ENCODE assay signal across 11 mouse cellular contexts in genomic region chr17:24429201-24429983, GRCm38 (mm10). TPM values are rescaled to one million over a fixed set of nuclear protein-coding genes. Genes with fewer than 3 reads are reported as not detected.
DNase-seq lines count a peak whose midpoint lies in the region; ATAC-seq and TF ChIP-seq lines count a peak whose summit lies in the region.
"Had no signal": no experiment of that assay in that cellular context is flagged by ENCODE, and none has a peak within 500 bp of the region (broad histone marks: within the 10 kb centered on the region; RNA-seq: fewer than 3 reads in every experiment).

No protein-coding gene starts in this region.

- no peak overlapping the region for H3K4me3 ChIP-seq in hindbrain, postnatal 0 days (ENCODE audit: low read length)
- no peak overlapping the region for H3K4me3 ChIP-seq in hindbrain, embryonic 12.5 days
- no peak overlapping the region for H3K4me3 ChIP-seq in midbrain, postnatal 0 days (ENCODE audit: low read depth, low read length)
- no peak overlapping the region for H3K4me3 ChIP-seq in midbrain, embryonic 13.5 days (replicated peaks)
- H3K4me3 ChIP-seq in cerebellum, adult 2 months (replicated peaks; ENCODE audit: insufficient read depth, low read depth, low read length) = no peak overlapping the region
- H3K4me3 ChIP-seq: embryonic facial prominence, embryonic 15.5 days had no signal

- no peak for ATAC-seq in hindbrain, postnatal 0 days
- ATAC-seq in hindbrain, embryonic 12.5 days (ENCODE audit: low FRiP score) = no peak
- ATAC-seq in midbrain, postnatal 0 days (ENCODE audit: low FRiP score) = no peak
- no peak for ATAC-seq in midbrain, embryonic 13.5 days
- no peak for ATAC-seq in cerebellum, adult (ENCODE audit: insufficient number of reproducible peaks, low FRiP score, low TSS enrichment)

- intact Hi-C loops in heart, postnatal 10 days (cut with DNase I) = no loop called here

- no peak overlapping the region for H3K9ac ChIP-seq in hindbrain, postnatal 0 days (replicated peaks; ENCODE audit: low read length)
- H3K9ac ChIP-seq in hindbrain, embryonic 12.5 days = no peak overlapping the region
- no peak overlapping the region for H3K9ac ChIP-seq in midbrain, postnatal 0 days (replicated peaks; ENCODE audit: low read length, poor library complexity, severe bottlenecking)
- no peak overlapping the region for H3K9ac ChIP-seq in midbrain, embryonic 13.5 days (replicated peaks)
- H3K9ac ChIP-seq: embryonic facial prominence, embryonic 15.5 days; liver, embryonic 14.5 days had no signal

- H3K9me3 ChIP-seq in hindbrain, postnatal 0 days (ENCODE audit: low read length) = no peaks in the 10 kb centered on the region
- H3K9me3 ChIP-seq in hindbrain, embryonic 12.5 days (replicated peaks) = no peaks in the 10 kb centered on the region
- no peaks in the 10 kb centered on the region for H3K9me3 ChIP-seq in midbrain, postnatal 0 days (ENCODE audit: low read length)
- H3K9me3 ChIP-seq in midbrain, embryonic 13.5 days = no peaks in the 10 kb centered on the region
- H3K9me3 ChIP-seq: embryonic facial prominence, embryonic 15.5 days had no signal

- H3K36me3 ChIP-seq in hindbrain, postnatal 0 days (ENCODE audit: insufficient read depth, low read length) = peaks cover 5% of the 10 kb centered on the region; the same call in 1 of the 2 replicates
- H3K36me3 ChIP-seq in hindbrain, embryonic 12.5 days = peaks cover 15% of the 10 kb centered on the region
- H3K36me3 ChIP-seq in midbrain, postnatal 0 days (ENCODE audit: insufficient read depth, low read length) = peaks cover 3% of the 10 kb centered on the region; the same call in 1 of the 2 replicates
- peaks cover 22% of the 10 kb centered on the region for H3K36me3 ChIP-seq in midbrain, embryonic 13.5 days

- TF ChIP-seq POLR2A in cerebellum, adult 2 months (IDR thresholded peaks at IDR 0.05; ENCODE audit: borderline replicate concordance, insufficient read depth, low read length) = no peak

- H3K27ac ChIP-seq in hindbrain, postnatal 0 days = peak overlapping the region; percentile 45; the same call in 1 of the 2 replicates
- H3K27ac ChIP-seq in hindbrain, embryonic 12.5 days = no peak overlapping the region
- H3K27ac ChIP-seq in midbrain, postnatal 0 days (ENCODE audit: low read depth, low read length) = no peak overlapping the region
- H3K27ac ChIP-seq in midbrain, embryonic 13.5 days = no peak overlapping the region
- H3K27ac ChIP-seq in cerebellum, adult 2 months (ENCODE audit: insufficient read depth, low read length) = no peak overlapping the region
- H3K27ac ChIP-seq: embryonic facial prominence, embryonic 15.5 days; liver, embryonic 14.5 days had no signal

- DNase-seq in hindbrain, postnatal 0 days (ENCODE audit: low spot score) = peak; percentile 32
- DNase-seq in midbrain, postnatal 0 days (ENCODE audit: low spot score) = peak; percentile 50
- DNase-seq in heart, postnatal 10 days = peak; percentile 75 to 81
- no peak for DNase-seq in cerebellum, adult 2 months
- DNase-seq: cerebellum, adult 18-20 months; thymus, postnatal 25 days had no signal

- no peak overlapping the region for H3K4me2 ChIP-seq in hindbrain, postnatal 0 days (ENCODE audit: low read depth, low read length)
- no peak overlapping the region for H3K4me2 ChIP-seq in hindbrain, embryonic 12.5 days (replicated peaks)
- H3K4me2 ChIP-seq in midbrain, postnatal 0 days (ENCODE audit: low read depth, low read length, poor library complexity, severe bottlenecking) = no peak overlapping the region
- no peak overlapping the region for H3K4me2 ChIP-seq in midbrain, embryonic 13.5 days (replicated peaks)
- H3K4me2 ChIP-seq: embryonic facial prominence, embryonic 15.5 days had no signal

- TF ChIP-seq CTCF in hindbrain, postnatal 0 days (IDR thresholded peaks at IDR 0.05; ENCODE audit: low read depth) = no peak
- no peak for TF ChIP-seq CTCF in midbrain, postnatal 0 days (IDR thresholded peaks at IDR 0.05)
- TF ChIP-seq CTCF in cerebellum, adult 2 months (IDR thresholded peaks at IDR 0.05; ENCODE audit: borderline replicate concordance, insufficient read depth, low read depth, low read length) = no peak

- H3K4me1 ChIP-seq in hindbrain, postnatal 0 days (ENCODE audit: insufficient read depth, low read length) = no peaks in the 10 kb centered on the region
- H3K4me1 ChIP-seq in hindbrain, embryonic 12.5 days = peaks cover 4% of the 10 kb centered on the region
- no peaks in the 10 kb centered on the region for H3K4me1 ChIP-seq in midbrain, postnatal 0 days (ENCODE audit: insufficient read depth, low read length)
- H3K4me1 ChIP-seq in midbrain, embryonic 13.5 days (replicated peaks) = peaks cover 21% of the 10 kb centered on the region
- H3K4me1 ChIP-seq in cerebellum, adult 2 months (ENCODE audit: control insufficient read depth, insufficient read depth, low read length) = peaks cover 13% of the 10 kb centered on the region; the same call in 1 of the 2 replicates

- no peaks in the 10 kb centered on the region for H3K27me3 ChIP-seq in hindbrain, postnatal 0 days (ENCODE audit: insufficient read depth, low read length)
- H3K27me3 ChIP-seq in hindbrain, embryonic 12.5 days = no peaks in the 10 kb centered on the region
- no peaks in the 10 kb centered on the region for H3K27me3 ChIP-seq in midbrain, postnatal 0 days (ENCODE audit: insufficient read depth, low read length)
- no peaks in the 10 kb centered on the region for H3K27me3 ChIP-seq in midbrain, embryonic 13.5 days
- no peaks in the 10 kb centered on the region for H3K27me3 ChIP-seq in cerebellum, adult 2 months (ENCODE audit: control insufficient read depth, insufficient read depth, low read length)
- H3K27me3 ChIP-seq: embryonic facial prominence, embryonic 15.5 days had no signal

- 74% methylated on average over 14 of the region's 14 CpGs for WGBS in hindbrain, postnatal 0 days
- 86% methylated on average over 14 of the region's 14 CpGs for WGBS in hindbrain, embryonic 12.5 days
- 69% methylated on average over 14 of the region's 14 CpGs for WGBS in midbrain, postnatal 0 days
- 81% methylated on average over 14 of the region's 14 CpGs for WGBS in midbrain, embryonic 13.5 days
- 73% methylated on average over 14 of the region's 14 CpGs for WGBS in cerebellum, adult 2 months

RNA-seq across cellular contexts. Expression of gene Eci1, which starts 3.0 kb away (rescaled TPM):
- 45.2 and 47.9 TPM in 2 replicates for total RNA-seq in hindbrain, postnatal 0 days (2014; rRNA removed)
- 56.8 and 60.6 TPM in 2 replicates for polyA plus RNA-seq in hindbrain, postnatal 0 days (2015; fragmentation: Nextera tagmentation; extraction: Ambion mirVana)
- 59.3 and 62.4 TPM in 2 replicates for polyA plus RNA-seq in hindbrain, embryonic 12.5 days (2016; fragmentation: Nextera tagmentation; extraction: Ambion mirVana)
- 20.6 and 26.6 TPM in 2 replicates for total RNA-seq in midbrain, postnatal 0 days (2014; rRNA removed)
- 31.0 and 41.1 TPM in 2 replicates for polyA plus RNA-seq in midbrain, postnatal 0 days (2015; fragmentation: Nextera tagmentation; extraction: Ambion mirVana)
- polyA plus RNA-seq in midbrain, embryonic 13.5 days (2015; fragmentation: Nextera tagmentation; extraction: Ambion mirVana) = 45.5 and 45.9 TPM in 2 replicates
- total RNA-seq in heart, postnatal 10 days (2021) = 100 to 1,000 TPM; 412 to 459 TPM
- polyA plus RNA-seq in cerebellum, adult 2 months (2012; rRNA removed) = 77.3 and 78.6 TPM in 2 replicates

RNA-seq across cellular contexts. Expression of gene Dnase1l2, which starts 13.5 kb away (rescaled TPM):
- total RNA-seq in hindbrain, postnatal 0 days (2014; rRNA removed) = 4.7 and 7.0 TPM in 2 replicates
- 0.71 and 1.1 TPM in 2 replicates for polyA plus RNA-seq in hindbrain, postnatal 0 days (2015; fragmentation: Nextera tagmentation; extraction: Ambion mirVana)
- 4.2 and 7.0 TPM in 2 replicates for polyA plus RNA-seq in hindbrain, embryonic 12.5 days (2016; fragmentation: Nextera tagmentation; extraction: Ambion mirVana)
- total RNA-seq in midbrain, postnatal 0 days (2014; rRNA removed) = 5.0 and 5.6 TPM in 2 replicates
- polyA plus RNA-seq in midbrain, postnatal 0 days (2015; fragmentation: Nextera tagmentation; extraction: Ambion mirVana) = 0.94 and 1.1 TPM in 2 replicates
- polyA plus RNA-seq in midbrain, embryonic 13.5 days (2015; fragmentation: Nextera tagmentation; extraction: Ambion mirVana) = 6.8 and 6.9 TPM in 2 replicates
- 1 to 10 TPM; 1.0 to 1.6 TPM for total RNA-seq in heart, postnatal 10 days (2021)
- 22.3 and 22.7 TPM in 2 replicates for polyA plus RNA-seq in cerebellum, adult 2 months (2012; rRNA removed)

RNA-seq across cellular contexts. Expression of gene Rnps1, which starts 15.0 kb away (rescaled TPM):
- 234 and 244 TPM in 2 replicates for total RNA-seq in hindbrain, postnatal 0 days (2014; rRNA removed)
- 287 and 295 TPM in 2 replicates for polyA plus RNA-seq in hindbrain, postnatal 0 days (2015; fragmentation: Nextera tagmentation; extraction: Ambion mirVana)
- 326 and 328 TPM in 2 replicates for polyA plus RNA-seq in hindbrain, embryonic 12.5 days (2016; fragmentation: Nextera tagmentation; extraction: Ambion mirVana)
- total RNA-seq in midbrain, postnatal 0 days (2014; rRNA removed) = 248 and 260 TPM in 2 replicates
- 347 and 350 TPM in 2 replicates for polyA plus RNA-seq in midbrain, postnatal 0 days (2015; fragmentation: Nextera tagmentation; extraction: Ambion mirVana)
- 370 and 374 TPM in 2 replicates for polyA plus RNA-seq in midbrain, embryonic 13.5 days (2015; fragmentation: Nextera tagmentation; extraction: Ambion mirVana)
- 10 to 100 TPM; 94.7 to 97.3 TPM for total RNA-seq in heart, postnatal 10 days (2021)
- 254 and 263 TPM in 2 replicates for polyA plus RNA-seq in cerebellum, adult 2 months (2012; rRNA removed)

RNA-seq across cellular contexts. Expression of gene E4f1, which starts 40.7 kb away (rescaled TPM):
- total RNA-seq in hindbrain, postnatal 0 days (2014; rRNA removed) = 32.4 and 36.3 TPM in 2 replicates
- 28.0 and 33.5 TPM in 2 replicates for polyA plus RNA-seq in hindbrain, postnatal 0 days (2015; fragmentation: Nextera tagmentation; extraction: Ambion mirVana)
- polyA plus RNA-seq in hindbrain, embryonic 12.5 days (2016; fragmentation: Nextera tagmentation; extraction: Ambion mirVana) = 35.3 and 39.4 TPM in 2 replicates
- 35.1 and 38.0 TPM in 2 replicates for total RNA-seq in midbrain, postnatal 0 days (2014; rRNA removed)
- 25.6 and 30.6 TPM in 2 replicates for polyA plus RNA-seq in midbrain, postnatal 0 days (2015; fragmentation: Nextera tagmentation; extraction: Ambion mirVana)
- polyA plus RNA-seq in midbrain, embryonic 13.5 days (2015; fragmentation: Nextera tagmentation; extraction: Ambion mirVana) = 44.0 and 45.1 TPM in 2 replicates
- 10 to 100 TPM; 15.6 to 15.9 TPM for total RNA-seq in heart, postnatal 10 days (2021)
- 79.4 and 80.6 TPM in 2 replicates for polyA plus RNA-seq in cerebellum, adult 2 months (2012; rRNA removed)

RNA-seq across cellular contexts. Expression of gene Pgp, which starts 40.8 kb away (rescaled TPM):
- 71.7 and 74.1 TPM in 2 replicates for total RNA-seq in hindbrain, postnatal 0 days (2014; rRNA removed)
- polyA plus RNA-seq in hindbrain, postnatal 0 days (2015; fragmentation: Nextera tagmentation; extraction: Ambion mirVana) = 94.1 and 97.6 TPM in 2 replicates
- polyA plus RNA-seq in hindbrain, embryonic 12.5 days (2016; fragmentation: Nextera tagmentation; extraction: Ambion mirVana) = 52.5 and 57.3 TPM in 2 replicates
- total RNA-seq in midbrain, postnatal 0 days (2014; rRNA removed) = 49.6 and 50.1 TPM in 2 replicates
- 86.8 and 88.7 TPM in 2 replicates for polyA plus RNA-seq in midbrain, postnatal 0 days (2015; fragmentation: Nextera tagmentation; extraction: Ambion mirVana)
- 48.3 and 54.9 TPM in 2 replicates for polyA plus RNA-seq in midbrain, embryonic 13.5 days (2015; fragmentation: Nextera tagmentation; extraction: Ambion mirVana)
- total RNA-seq in heart, postnatal 10 days (2021) = 10 to 100 TPM; 38.5 to 39.9 TPM
- 126 and 133 TPM in 2 replicates for polyA plus RNA-seq in cerebellum, adult 2 months (2012; rRNA removed)

Comparison
In these comparisons a context has a peak if more than half of its experiments do, and no peak if none do; other contexts are left out.
1. DNase-seq: peak in hindbrain, postnatal 0 days (single experiment), midbrain, postnatal 0 days (single experiment) and heart, postnatal 10 days (2 of 2); none in cerebellum, adult 2 months (0 of 2).